24 mouse cellular contexts compared by ENCODE assay signal in the genomic region with DNA sequence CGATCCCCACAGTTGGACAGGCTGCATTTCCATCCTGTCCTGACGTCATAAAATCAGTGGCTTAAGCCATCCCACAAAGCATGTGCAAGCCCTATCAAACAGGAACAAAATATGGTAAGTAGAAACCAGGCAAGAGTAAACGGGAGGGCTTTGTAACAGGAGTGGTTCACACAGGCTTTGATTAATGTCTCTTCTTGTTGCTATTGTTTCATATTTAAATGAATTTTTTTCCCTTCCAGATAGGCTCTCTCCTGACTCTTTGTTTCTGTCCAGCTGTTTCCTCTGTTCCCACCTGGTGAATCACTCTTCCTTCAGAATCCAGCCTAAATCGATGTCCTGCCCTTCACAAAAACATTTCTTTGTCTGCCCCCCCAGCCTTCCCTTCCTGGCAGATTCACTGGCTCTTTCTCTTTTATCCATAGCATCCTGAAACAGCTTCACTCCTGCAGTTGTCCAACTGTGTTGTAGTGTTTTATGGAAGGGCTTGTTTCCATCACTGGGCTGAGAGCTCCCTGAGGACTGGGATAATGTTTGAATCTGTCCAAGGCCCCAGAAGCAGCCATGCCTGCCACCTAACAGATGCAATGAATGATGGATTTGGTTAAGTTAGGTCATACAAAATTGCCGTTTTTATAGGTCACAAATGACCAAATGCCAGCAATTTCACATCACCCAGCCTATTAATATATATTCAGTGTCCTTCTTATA.
DNase-seq lines count a peak whose midpoint lies in the region; ATAC-seq and TF ChIP-seq lines count a peak whose summit lies in the region.
"Had no signal": no experiment of that assay in that cellular context is flagged by ENCODE, and none has a peak within 500 bp of the region (broad histone marks: within the 10 kb centered on the region; RNA-seq: fewer than 3 reads in every experiment).

No protein-coding gene starts in this region.

- ATAC-seq in hindbrain, embryonic 12.5 days (ENCODE audit: low FRiP score), result no peak
- ATAC-seq in hindbrain, postnatal 0 days, result peak; percentile 21; the same call in 1 of the 2 replicates
- ATAC-seq: activated CD4-positive, CD25-positive, alpha-beta regulatory T cell, adult 4 months; CD4-positive, CD25-positive, alpha-beta regulatory T cell, adult 4 months; forebrain, embryonic 15.5 days; Patski had no signal

- H3K9ac ChIP-seq in hindbrain, embryonic 12.5 days, result no peak overlapping the region
- H3K9ac ChIP-seq in ES-E14 (ENCODE audit: insufficient read depth, low read depth, low read length, poor library complexity, severe bottlenecking), result no peak overlapping the region
- no peak overlapping the region for H3K9ac ChIP-seq in hindbrain, postnatal 0 days (replicated peaks; ENCODE audit: low read length)
- H3K9ac ChIP-seq: embryonic facial prominence, embryonic 15.5 days; forebrain, embryonic 15.5 days; heart, embryonic 12.5 days; liver, embryonic 14.5 days; lung, embryonic 14.5 days; midbrain, embryonic 15.5 days; stomach, embryonic 15.5 days had no signal

- H3K4me3 ChIP-seq in hindbrain, embryonic 10.5 days, result no peak overlapping the region
- H3K4me3 ChIP-seq in hindbrain, embryonic 12.5 days, result no peak overlapping the region
- H3K4me3 ChIP-seq in ES-E14 (ENCODE audit: insufficient read depth in 1 of 2, low read depth in 1 of 2, low read length in 2 of 2, poor library complexity in 1 of 2, severe bottlenecking in 1 of 2), result no peak overlapping the region
- H3K4me3 ChIP-seq in brown adipose tissue, adult 24 weeks (ENCODE audit: insufficient read depth, low read depth, low read length), result peak overlapping the region; percentile 36
- no peak overlapping the region for H3K4me3 ChIP-seq in hindbrain, postnatal 0 days (ENCODE audit: low read length)
- H3K4me3 ChIP-seq: embryonic facial prominence, embryonic 15.5 days; forebrain, embryonic 15.5 days; heart, embryonic 12.5 days; midbrain, embryonic 15.5 days; stomach, embryonic 15.5 days had no signal

- no peaks in the 10 kb centered on the region for H3K27me3 ChIP-seq in hindbrain, embryonic 10.5 days (ENCODE audit: insufficient read depth, poor library complexity, severe bottlenecking)
- no peaks in the 10 kb centered on the region for H3K27me3 ChIP-seq in hindbrain, embryonic 12.5 days
- no peaks in the 10 kb centered on the region for H3K27me3 ChIP-seq in hindbrain, postnatal 0 days (ENCODE audit: insufficient read depth, low read length)
- H3K27me3 ChIP-seq: embryonic facial prominence, embryonic 15.5 days; forebrain, embryonic 15.5 days; heart, embryonic 12.5 days; midbrain, embryonic 15.5 days; stomach, embryonic 15.5 days had no signal

- H3K4me1 ChIP-seq in hindbrain, embryonic 10.5 days (replicated peaks), result 0 out of 2 replicates have a peak, but pooled peaks cover 9% of the 10 kb centered on the region
- peaks cover 3% of the 10 kb centered on the region; the same call in 1 of the 2 replicates for H3K4me1 ChIP-seq in hindbrain, embryonic 12.5 days
- H3K4me1 ChIP-seq in ES-E14 (ENCODE audit: control insufficient read depth in 2 of 2, insufficient read depth in 2 of 2, low read length in 2 of 2, poor library complexity in 1 of 2), result no peaks in the 10 kb centered on the region
- H3K4me1 ChIP-seq in brown adipose tissue, adult 24 weeks (ENCODE audit: control insufficient read depth, insufficient read depth, insufficient read length, low read length), result peaks cover 3% of the 10 kb centered on the region; the same call in 1 of the 2 replicates
- no peaks in the 10 kb centered on the region; the same call in 1 of the 2 replicates for H3K4me1 ChIP-seq in hindbrain, postnatal 0 days (ENCODE audit: insufficient read depth, low read length)
- H3K4me1 ChIP-seq: midbrain, embryonic 15.5 days had no signal

- H3K36me3 ChIP-seq in hindbrain, embryonic 10.5 days, result no peaks in the 10 kb centered on the region
- H3K36me3 ChIP-seq in hindbrain, embryonic 12.5 days, result no peaks in the 10 kb centered on the region
- H3K36me3 ChIP-seq in ES-E14 (ENCODE audit: control insufficient read depth, insufficient read depth, low read length, poor library complexity, severe bottlenecking), result no peaks in the 10 kb centered on the region
- no peaks in the 10 kb centered on the region for H3K36me3 ChIP-seq in hindbrain, postnatal 0 days (ENCODE audit: insufficient read depth, low read length)
- H3K36me3 ChIP-seq: embryonic facial prominence, embryonic 15.5 days; forebrain, embryonic 15.5 days; heart, embryonic 12.5 days; midbrain, embryonic 15.5 days; stomach, embryonic 15.5 days had no signal

- H3K27ac ChIP-seq in hindbrain, embryonic 10.5 days, result peak overlapping the region; percentile 35; the same call in 1 of the 2 replicates
- no peak overlapping the region for H3K27ac ChIP-seq in hindbrain, embryonic 12.5 days
- no peak overlapping the region for H3K27ac ChIP-seq in ES-E14 (ENCODE audit: insufficient read depth, low read depth, low read length, poor library complexity, severe bottlenecking)
- peak overlapping the region; percentile 60 for H3K27ac ChIP-seq in brown adipose tissue, adult 24 weeks (replicated peaks; ENCODE audit: low read depth, low read length)
- H3K27ac ChIP-seq in hindbrain, postnatal 0 days, result no peak overlapping the region
- H3K27ac ChIP-seq: embryonic facial prominence, embryonic 15.5 days; forebrain, embryonic 15.5 days; liver, embryonic 14.5 days; midbrain, embryonic 15.5 days; stomach, embryonic 15.5 days had no signal

- 67% methylated on average over 5 of the region's 5 CpGs for WGBS in hindbrain, embryonic 10.5 days
- WGBS in hindbrain, embryonic 12.5 days, result 53% methylated on average over 5 of the region's 5 CpGs
- WGBS in hindbrain, postnatal 0 days, result 53% methylated on average over 5 of the region's 5 CpGs

- no peak for TF ChIP-seq CTCF in hindbrain, postnatal 0 days (IDR thresholded peaks at IDR 0.05; ENCODE audit: low read depth)

- in situ Hi-C loops in ES-E14 (cut with MboI; ENCODE audit: low sequenced_read_pairs in 2 of 2, unreplicated experiment in 2 of 2), result no loop called here

- DNase-seq in hindbrain, embryonic 10.5 days (ENCODE audit: low spot score), result no peak
- peak; percentile 11 for DNase-seq in ES-E14 (ENCODE audit: low read depth, low spot score)
- DNase-seq in hindbrain, postnatal 0 days (ENCODE audit: low spot score), result peak; percentile 3
- DNase-seq in cerebellum, postnatal 36 days, result no peak
- no peak for DNase-seq in left cerebral cortex, adult 18-20 months (ENCODE audit: low spot score in 2 of 2)
- no peak for DNase-seq in adrenal gland, postnatal 36 days
- DNase-seq: adrenal gland, adult 8-10 months; cerebellum, adult 9-10 months; kidney, adult 2 months; kidney, postnatal 36 days; lung, embryonic 14.5 days; lung, postnatal 4 days; right cerebral cortex, postnatal 4 days had no signal

- no peaks in the 10 kb centered on the region for H3K9me3 ChIP-seq in hindbrain, embryonic 10.5 days
- no peaks in the 10 kb centered on the region for H3K9me3 ChIP-seq in hindbrain, embryonic 12.5 days (replicated peaks)
- no peaks in the 10 kb centered on the region for H3K9me3 ChIP-seq in ES-E14 (ENCODE audit: control insufficient read depth, insufficient read depth, low read depth, low read length)
- H3K9me3 ChIP-seq in hindbrain, postnatal 0 days (ENCODE audit: low read length), result no peaks in the 10 kb centered on the region
- H3K9me3 ChIP-seq: embryonic facial prominence, embryonic 15.5 days; forebrain, embryonic 15.5 days; heart, embryonic 12.5 days; midbrain, embryonic 15.5 days; stomach, embryonic 15.5 days had no signal

- H3K4me2 ChIP-seq in hindbrain, embryonic 12.5 days (replicated peaks), result no peak overlapping the region
- H3K4me2 ChIP-seq in hindbrain, postnatal 0 days (ENCODE audit: low read depth, low read length), result no peak overlapping the region
- H3K4me2 ChIP-seq: embryonic facial prominence, embryonic 15.5 days; forebrain, embryonic 15.5 days; heart, embryonic 12.5 days; lung, embryonic 14.5 days; midbrain, embryonic 15.5 days; stomach, embryonic 15.5 days had no signal

TF ChIP-seq in ES-E14, 5 proteins besides CTCF, POLR2A, EP300 and RAD21:
- TF ChIP-seq ZNF384 (IDR thresholded peaks at IDR 0.05; ENCODE audit: low read depth, low read length), result 0 out of 2 replicates have a peak, but pooled peaks have one; percentile 14
- TF ChIP-seq CHD2 (IDR thresholded peaks at IDR 0.05; ENCODE audit: low read depth, low read length), result no peak

Comparison
In these comparisons a context has a peak if more than half of its experiments do, and no peak if none do; other contexts are left out.
1. DNase-seq: peak in ES-E14 (single experiment) and hindbrain, postnatal 0 days (single experiment); none in hindbrain, embryonic 10.5 days (single experiment), cerebellum, postnatal 36 days (0 of 2), left cerebral cortex, adult 18-20 months (0 of 2) and adrenal gland, postnatal 36 days (0 of 2).
2. H3K27ac ChIP-seq: peak in hindbrain, embryonic 10.5 days (single experiment) and brown adipose tissue, adult 24 weeks (single experiment); none in hindbrain, embryonic 12.5 days (single experiment), ES-E14 (single experiment) and hindbrain, postnatal 0 days (single experiment).